Mouse (Mus musculus) lung, postnatal 14 days (tissue): ENCODE results near the gene Adgrf4.

Source experiments
- DNase-seq: peaks from one replicate; pipeline ENCODE4 v3.0.0; 2021

Adgrf4 gene

DNA sequence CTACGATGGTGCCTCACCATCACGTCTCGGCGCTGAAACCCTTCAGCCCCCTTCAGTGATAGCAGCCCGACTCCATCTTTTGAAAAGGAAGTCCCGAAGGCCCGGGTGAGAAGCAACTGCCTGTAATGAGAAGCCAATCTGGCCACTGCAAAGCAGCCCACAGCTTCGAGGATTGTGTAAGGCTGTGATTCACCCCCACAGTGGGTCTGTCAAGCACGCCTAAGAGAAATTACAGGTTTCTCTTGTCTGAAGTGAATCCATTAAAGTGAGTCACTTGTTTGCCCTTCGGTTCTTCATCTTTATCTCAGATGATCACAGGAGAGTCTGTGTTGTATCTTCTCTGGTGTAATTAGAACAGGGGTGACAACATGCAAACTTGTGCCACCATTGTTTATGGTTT, at the start of gene Adgrf4:
Gene Adgrf4, minus strand, starts transcription at position 149 of the 400 bp plus-strand sequence.
- no peak for DNase-seq

DNA sequence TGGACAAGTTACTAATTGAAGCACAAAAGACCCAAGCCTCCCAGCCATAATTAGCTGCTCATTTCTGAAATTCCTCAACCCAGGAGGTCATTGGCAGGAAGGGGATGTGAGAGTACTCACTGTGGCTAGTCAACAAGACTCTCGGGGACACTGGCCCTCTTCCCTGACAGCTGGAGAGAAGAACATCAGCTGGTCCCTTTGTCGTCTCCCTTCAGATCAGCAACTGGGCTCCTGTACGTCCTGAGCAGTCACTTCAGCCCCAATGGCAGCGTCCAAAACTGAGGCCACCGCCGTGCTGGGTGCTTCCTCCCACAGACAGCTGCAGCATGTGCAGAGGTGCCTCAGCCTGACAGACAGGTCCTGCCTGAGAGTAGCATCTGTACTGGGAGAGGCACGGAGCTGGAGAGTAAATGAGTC, 49.7 kb upstream of the Adgrf4 start, which contains the start of gene Adgrf2:
Gene Adgrf2, minus strand, starts transcription at position 379 of the 417 bp plus-strand sequence.
- peak; percentile 42 for DNase-seq

DNA sequence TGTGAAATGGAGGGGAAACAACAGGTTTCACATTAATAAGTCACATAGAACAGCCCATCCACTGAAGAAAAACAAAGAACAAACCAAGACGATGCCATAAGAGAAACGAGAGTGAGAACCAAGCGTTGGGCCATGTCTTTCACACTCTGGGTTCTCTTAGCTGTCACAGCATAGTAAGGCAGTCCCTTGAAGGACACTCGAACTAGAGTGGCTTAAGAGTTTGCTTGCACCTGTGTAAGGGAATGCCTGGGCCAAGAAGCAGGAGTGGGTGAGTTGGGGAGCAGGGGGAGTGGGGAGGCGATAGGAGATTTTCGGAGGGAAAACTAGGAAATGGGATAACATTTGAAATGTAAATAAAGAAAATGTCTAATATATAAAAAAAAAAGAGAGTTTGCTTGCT, 46.7 kb upstream of the Adgrf4 start:
- no peak for DNase-seq

DNA sequence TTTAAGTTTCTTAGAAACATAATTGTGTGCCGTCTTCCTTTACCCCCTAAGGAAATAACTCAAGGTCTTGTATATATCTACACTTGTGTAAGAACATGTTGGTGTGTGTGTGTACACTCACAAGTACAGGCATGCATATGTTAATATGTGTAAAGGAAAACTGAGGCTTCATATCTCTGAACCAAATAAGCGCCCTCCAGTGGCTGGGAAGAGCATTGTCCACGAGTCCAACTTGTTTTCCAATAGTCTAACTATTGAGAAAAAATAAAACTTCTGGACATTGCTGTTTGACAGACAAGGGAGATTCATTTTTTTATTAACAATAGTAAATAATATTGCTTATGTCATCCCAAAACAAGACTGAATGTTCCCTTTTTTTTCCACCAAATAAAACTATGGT, 25.1 kb upstream of the Adgrf4 start:
- DNase-seq = no peak

DNA sequence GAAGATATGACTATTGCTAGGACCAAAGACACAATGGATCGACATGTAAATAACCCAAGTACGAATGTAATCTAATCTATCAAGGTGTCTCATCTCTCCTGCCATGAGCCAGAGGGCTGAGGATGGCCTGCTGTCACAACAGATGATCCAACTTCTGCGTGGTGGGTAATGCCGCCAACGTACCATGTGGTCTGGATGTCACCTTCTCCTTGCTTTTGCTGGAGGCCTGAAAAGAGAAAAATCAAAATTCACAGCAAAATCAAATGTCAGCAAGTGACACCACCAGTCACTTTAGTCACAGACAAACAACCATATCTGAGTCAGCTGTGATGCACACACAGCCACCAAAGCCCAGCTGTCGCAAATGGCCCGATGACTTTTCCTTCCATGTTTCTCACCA, 22.9 kb upstream of the Adgrf4 start:
- no peak for DNase-seq

DNA sequence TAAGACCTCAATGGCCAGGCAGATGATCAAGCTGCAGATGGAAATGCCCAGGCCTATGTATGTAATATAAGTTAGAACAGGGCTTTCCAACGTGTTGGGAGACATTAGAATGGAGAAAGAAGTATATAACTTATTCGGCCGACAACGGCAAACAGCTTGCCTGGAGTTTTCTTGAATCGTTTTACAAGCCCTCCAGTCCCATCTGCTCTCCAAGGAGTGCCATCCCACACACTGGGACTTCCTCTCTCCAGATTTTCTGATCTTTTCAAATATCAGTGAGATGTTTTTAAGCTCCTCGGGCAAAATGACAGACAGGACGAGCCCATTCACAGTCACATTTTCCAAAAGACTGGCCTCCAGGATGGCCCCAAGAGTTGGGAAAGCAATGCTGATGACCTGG, 18.6 kb upstream of the Adgrf4 start:
- DNase-seq = peak; percentile 2

DNA sequence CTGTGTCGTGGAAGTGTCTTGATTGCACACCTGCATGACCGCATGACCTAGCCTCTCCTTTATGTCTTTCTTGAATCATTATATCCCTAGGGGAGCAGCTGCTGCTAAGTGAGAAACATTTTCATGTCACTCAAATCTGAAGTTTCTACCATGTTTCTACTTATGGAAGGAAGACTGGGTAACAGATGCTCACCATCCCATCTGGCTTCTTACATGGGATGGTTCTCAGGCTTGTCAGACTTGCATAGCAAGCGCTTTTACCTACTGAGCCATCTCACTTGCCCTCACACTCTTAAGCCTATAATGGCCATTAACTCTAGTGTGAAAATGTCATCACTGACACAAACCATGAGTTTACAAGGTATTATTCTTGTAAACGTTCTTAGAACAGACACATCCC, 13.5 kb upstream of the Adgrf4 start:
- DNase-seq = no peak

DNA sequence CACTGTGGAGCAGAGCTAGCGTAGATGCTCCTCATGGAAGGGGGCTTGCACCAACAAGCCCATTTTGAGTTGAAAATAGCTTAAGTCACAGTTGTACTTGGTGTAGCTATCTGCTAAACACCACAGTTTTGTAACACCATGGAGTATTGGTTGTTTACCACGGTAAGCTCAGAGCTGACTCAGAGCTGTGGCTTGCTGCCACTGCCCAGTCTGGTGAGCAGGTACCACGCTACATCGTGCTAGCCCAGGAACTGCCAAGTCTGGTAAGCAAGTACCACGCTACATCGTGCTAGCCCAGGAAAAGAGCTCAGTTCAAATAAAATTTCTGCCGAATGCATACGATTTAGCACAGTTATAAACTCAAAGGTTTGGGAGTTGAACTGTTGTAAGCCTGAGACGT, 10.1 kb upstream of the Adgrf4 start:
- no peak for DNase-seq

DNA sequence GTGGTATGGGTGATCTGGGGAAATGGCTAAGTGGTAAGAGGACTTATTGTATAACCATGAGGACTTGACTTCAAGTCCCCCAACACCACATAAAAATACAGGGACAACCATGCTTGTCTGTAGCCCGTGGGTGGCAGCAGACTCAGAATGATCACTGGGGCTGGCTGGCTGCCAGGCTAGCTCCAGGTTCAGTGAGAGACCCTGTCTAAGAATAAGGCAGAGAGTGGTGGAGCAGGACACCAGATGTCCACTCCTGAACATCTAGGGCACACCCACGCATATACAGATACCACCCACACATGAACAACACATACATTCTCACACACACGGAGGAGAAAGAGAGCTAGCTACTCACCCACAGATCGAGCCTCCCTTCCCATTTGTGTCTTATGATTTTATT, 2.6 kb upstream of the Adgrf4 start:
- DNase-seq = peak; percentile 17

DNA sequence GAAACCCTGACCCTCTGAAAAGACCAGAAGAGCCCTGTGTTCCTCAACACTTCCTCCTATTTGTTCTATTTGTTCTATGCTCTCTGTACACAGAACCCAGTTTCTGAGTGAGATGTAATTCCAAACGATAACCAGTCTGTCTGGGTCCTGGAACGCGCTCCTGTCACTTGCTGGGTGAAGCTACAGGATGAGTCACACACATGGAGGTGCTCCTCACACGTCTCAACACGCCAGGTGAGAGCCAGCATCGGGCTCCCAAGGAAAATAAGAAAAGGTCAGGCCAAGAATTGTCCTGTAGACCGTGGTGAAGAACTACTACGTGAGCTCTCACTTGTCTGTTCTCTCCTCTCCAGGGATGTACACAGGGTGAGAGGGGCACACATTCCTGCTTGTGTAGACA, 1.6 kb downstream of the Adgrf4 start:
- DNase-seq = no peak

DNA sequence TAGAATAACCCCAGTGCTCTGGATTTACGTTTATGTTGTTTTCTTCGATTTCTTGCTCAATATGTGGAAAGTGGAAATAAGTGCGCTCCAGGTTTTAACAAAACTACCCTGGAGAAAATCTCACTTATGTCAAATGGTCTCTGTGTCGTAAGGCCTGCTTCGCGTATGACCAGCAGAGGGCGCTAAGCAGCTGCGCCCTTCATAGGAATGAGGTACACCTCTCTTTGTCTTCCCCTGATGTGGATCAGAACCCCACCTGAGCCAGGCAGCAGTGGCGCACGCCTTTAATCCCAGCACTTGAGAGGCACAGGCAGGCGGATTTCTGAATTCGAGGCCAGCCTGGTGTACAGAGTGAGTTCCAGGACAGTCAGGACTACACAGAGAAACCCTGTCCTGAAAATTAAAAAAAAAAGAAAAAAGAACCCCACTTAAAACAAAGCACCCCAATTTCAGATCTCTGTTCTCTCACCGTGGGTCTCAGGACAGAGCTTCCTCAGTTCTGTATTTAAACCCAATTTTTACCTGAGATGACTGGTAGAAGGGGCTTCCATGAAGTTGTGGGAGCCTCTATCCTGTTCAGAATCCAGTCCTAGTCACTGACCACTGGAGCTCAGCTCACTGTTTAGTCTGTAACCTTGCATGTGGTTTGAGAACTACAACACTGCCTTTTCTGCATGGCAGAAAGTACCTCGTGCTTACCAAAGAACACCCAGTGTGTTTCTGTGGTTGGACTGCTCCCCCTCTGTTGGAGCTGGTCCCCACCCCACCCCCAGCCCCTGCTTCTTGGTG, 33.3 kb downstream of the Adgrf4 start:
- DNase-seq = peak; percentile 60

DNA sequence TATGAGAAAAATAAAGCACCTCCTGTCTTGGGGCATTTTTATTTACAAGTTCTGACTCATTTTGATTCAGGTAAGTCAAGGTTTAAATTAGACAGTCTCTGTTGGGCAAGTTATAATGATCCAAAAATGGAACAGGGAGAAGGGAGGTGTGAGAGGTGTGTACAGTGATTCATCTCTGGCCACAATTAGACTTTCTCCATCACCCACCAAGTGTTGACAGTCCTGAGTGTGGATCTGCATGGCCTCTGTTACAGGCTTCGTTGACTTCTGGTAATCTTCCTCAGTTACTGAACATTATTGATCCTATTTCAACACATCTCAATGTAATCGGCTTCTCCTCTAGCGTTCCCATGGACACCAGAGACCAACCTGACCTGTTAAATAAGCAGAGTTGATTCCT, 48.7 kb downstream of the Adgrf4 start:
- DNase-seq = no peak

DNA sequence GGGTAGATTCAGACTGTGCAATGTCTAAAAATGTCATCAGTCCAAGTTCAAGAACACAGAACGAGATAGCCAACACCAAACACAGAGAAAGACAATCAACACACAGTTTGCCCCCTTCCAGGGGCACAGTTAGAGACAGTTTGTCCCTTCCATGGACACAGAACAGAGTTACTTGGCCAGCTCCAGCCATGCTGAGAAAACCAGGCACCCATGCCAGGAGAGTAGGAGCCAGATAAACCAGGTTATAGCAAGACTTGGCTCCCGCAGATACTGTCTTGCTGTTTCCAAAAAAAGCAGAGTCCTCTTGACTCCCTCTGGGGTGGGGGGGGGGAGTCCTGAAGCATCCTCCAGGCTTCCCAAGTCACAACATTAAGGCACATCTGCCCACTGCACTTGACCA, 61.9 kb downstream of the Adgrf4 start:
- no peak for DNase-seq

DNA sequence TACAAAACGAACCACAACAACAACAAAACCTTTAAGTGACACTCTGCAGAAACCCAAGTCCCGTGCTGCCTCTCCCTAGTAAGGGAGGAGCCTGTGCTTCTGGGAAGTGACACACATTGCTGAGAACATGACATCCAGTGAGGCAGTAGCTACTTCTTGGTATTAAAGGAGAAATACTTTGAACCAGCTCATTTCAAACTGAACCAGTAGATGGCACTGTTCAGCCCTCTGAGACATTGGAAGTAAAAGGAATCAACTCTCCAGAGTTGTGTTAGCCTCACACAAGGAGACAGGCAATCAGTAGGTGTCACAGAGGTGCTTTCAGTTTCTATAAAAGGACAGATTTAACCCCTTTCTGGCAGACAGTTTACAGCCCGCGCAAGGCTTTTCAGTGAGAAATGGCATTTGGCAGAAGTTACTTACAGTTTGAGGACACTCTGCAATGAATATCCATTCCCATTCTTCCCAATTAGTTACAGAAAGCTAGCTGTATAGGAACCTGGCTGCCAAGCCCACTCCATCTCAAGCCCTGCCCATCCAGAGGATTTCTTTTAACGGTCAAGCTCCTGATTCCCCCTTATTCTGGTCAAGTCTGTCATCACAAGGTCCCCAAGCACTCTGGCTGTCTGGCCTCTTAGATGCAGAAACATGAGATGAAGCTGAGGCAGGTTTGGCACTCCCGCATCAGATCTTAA, 78.9 kb downstream of the Adgrf4 start:
- peak; percentile 53 for DNase-seq

DNA sequence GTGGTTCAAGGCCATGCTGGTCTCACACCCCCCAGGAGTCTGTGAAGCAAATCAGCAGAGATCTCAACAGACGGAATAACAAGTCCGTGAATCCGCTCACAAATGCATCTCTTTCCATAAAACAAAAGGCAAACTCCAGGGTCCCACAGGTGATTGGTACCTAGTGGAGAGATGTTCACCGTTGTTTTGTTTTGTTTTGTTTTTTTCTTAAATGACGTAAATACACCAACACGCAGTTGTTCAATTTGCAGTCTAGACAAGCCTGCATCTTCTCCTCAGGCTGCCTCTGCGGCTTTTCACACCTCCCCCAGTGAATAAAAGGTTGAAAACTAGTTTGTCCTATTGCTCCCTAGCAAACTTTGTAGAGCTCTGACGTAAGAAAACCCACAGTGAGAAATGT, 80.8 kb downstream of the Adgrf4 start, which contains the start of gene Opn5:
Gene Opn5, minus strand, starts transcription at position 101 of the 400 bp plus-strand sequence.
- DNase-seq = no peak

DNA sequence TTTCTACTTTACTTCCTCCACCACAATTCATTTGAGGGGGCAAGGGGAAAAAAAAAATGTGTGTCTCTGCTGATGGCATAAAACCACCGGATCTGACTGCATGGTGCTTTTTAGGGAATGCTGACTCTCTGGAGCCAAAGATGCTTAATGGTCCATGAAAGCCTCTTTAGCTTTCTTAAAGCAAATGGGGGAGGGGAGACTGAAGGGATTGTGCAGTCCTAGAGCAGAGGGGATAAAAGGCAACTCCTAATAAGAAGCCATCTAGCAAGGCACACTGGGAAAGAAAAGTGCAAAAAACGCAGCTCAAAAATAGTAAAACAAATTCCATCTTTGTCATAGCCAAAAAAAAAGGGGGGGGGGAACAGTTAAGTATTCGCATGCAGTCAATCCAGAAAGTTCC, 83.8 kb downstream of the Adgrf4 start:
- no peak for DNase-seq
